Mouse (Mus musculus): ENCODE data around the gene Tm7sf3. TPM values are rescaled to one million over a fixed set of nuclear protein-coding genes. Genes with fewer than 3 reads are reported as not detected.

Tm7sf3 gene
- polyA plus RNA-seq, 2 experiments, result 29.1 to 47.0 TPM

DNA sequence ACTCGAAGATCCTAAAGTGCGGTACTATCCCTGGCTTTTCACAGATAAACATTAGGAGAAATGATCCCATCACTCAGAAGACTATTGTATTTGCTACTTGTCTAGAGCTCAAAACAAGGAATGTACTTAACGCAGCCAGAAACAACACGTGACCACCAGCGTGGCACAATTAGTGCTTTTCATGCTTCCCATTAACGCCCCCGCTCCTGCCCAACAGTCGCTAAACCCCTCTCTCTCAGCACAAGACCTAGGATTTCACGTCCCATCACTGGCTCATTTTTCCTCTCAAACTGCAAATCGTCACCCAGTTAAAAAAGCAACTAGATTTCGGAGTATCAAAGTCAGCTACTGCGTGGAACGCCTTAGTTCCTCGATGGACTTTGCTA, 9.0 kb downstream of the Tm7sf3 start:
- Histone ChIP-seq H3K4me3 (replicated peaks; ENCODE audit: low read length) (peak overlapping the region; percentile 72), H3K4me2 (replicated peaks; ENCODE audit: low read depth, low read length, severe bottlenecking) (peak overlapping the region; percentile 76), H3K36me3 (ENCODE audit: control insufficient read depth, insufficient read depth, low read length) (no peaks in the 10 kb centered on the region), H3K9me3 (ENCODE audit: control insufficient read depth, low read length) (no peaks in the 10 kb centered on the region), H3K4me1 (ENCODE audit: control insufficient read depth, insufficient read depth, low read length) (peaks cover 17% of the 10 kb centered on the region), H3K27me3 (ENCODE audit: control insufficient read depth, insufficient read depth, low read length) (no peaks in the 10 kb centered on the region), H3K9ac (ENCODE audit: low read depth, low read length, severe bottlenecking) (peak overlapping the region; percentile 80), H3K27ac (replicated peaks; ENCODE audit: low read depth, low read length) (peak overlapping the region; percentile 81)
- TF ChIP-seq POLR2A (IDR thresholded peaks at IDR 0.05; ENCODE audit: borderline replicate concordance, extremely low read depth, insufficient read depth, insufficient read length), result no peak
- ATAC-seq (ENCODE audit: low FRiP score, low read depth) (no peak), DNase-seq (ENCODE audit: low spot score) (peak; percentile 17)
- 18% methylated on average over 14 of the region's 14 CpGs for WGBS

- H3K4me2 ChIP-seq (replicated peaks; ENCODE audit: low read depth, low read length, severe bottlenecking), result peak overlapping the region; percentile 76
- ATAC-seq (ENCODE audit: low FRiP score, low read depth), result no peak
- H3K36me3 ChIP-seq (ENCODE audit: control insufficient read depth, insufficient read depth, low read length), result no peaks in the 10 kb centered on the region
- 41% methylated on average over 8 of the region's 8 CpGs for WGBS
- no peaks in the 10 kb centered on the region for H3K9me3 ChIP-seq (ENCODE audit: control insufficient read depth, low read length)
- H3K9ac ChIP-seq (ENCODE audit: low read depth, low read length, severe bottlenecking), result peak overlapping the region; percentile 80
- no peak for TF ChIP-seq POLR2A (IDR thresholded peaks at IDR 0.05; ENCODE audit: borderline replicate concordance, extremely low read depth, insufficient read depth, insufficient read length)
- peak overlapping the region; percentile 72 for H3K4me3 ChIP-seq (replicated peaks; ENCODE audit: low read length)
- no peak overlapping the region for H3K27ac ChIP-seq (replicated peaks; ENCODE audit: low read depth, low read length)
- H3K4me1 ChIP-seq (ENCODE audit: control insufficient read depth, insufficient read depth, low read length), result peaks cover 17% of the 10 kb centered on the region
- H3K27me3 ChIP-seq (ENCODE audit: control insufficient read depth, insufficient read depth, low read length), result no peaks in the 10 kb centered on the region
- no peak for DNase-seq (ENCODE audit: low spot score)
Measured at GRCm38 (mm10) chr6:146633097-146633496, 9.5 kb downstream of the Tm7sf3 start.

DNA sequence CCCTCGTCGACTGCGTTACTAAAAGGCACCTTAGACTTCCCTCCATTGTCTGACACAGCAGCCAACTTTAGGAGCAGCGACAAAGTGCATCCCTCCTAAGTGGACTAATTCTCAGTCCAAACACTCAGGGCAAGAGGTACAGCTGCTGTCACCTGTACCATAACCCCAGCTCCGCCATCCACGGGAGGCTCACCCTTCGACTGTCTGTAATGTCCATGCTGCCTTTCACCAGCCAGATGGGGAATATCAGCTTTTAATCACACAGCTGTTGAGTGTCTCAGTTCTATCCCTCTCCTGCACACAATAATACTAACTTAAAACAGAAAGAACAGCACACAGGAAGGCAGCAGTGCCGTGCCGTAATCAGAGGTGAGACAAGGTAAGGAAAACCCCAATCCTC, 10.2 kb downstream of the Tm7sf3 start:
- no peak for TF ChIP-seq POLR2A (IDR thresholded peaks at IDR 0.05; ENCODE audit: borderline replicate concordance, extremely low read depth, insufficient read depth, insufficient read length)
- H3K27me3 ChIP-seq (ENCODE audit: control insufficient read depth, insufficient read depth, low read length), result no peaks in the 10 kb centered on the region
- H3K27ac ChIP-seq (replicated peaks; ENCODE audit: low read depth, low read length), result no peak overlapping the region
- H3K4me2 ChIP-seq (replicated peaks; ENCODE audit: low read depth, low read length, severe bottlenecking), result no peak overlapping the region
- DNase-seq (ENCODE audit: low spot score) (no peak), ATAC-seq (ENCODE audit: low FRiP score, low read depth) (no peak)
- no peaks in the 10 kb centered on the region for H3K36me3 ChIP-seq (ENCODE audit: control insufficient read depth, insufficient read depth, low read length)
- H3K9me3 ChIP-seq (ENCODE audit: control insufficient read depth, low read length), result no peaks in the 10 kb centered on the region
- H3K4me3 ChIP-seq (replicated peaks; ENCODE audit: low read length), result no peak overlapping the region
- 66% methylated on average over 9 of the region's 9 CpGs for WGBS
- peaks cover 17% of the 10 kb centered on the region for H3K4me1 ChIP-seq (ENCODE audit: control insufficient read depth, insufficient read depth, low read length)
- no peak overlapping the region for H3K9ac ChIP-seq (ENCODE audit: low read depth, low read length, severe bottlenecking)

GRCm38 (mm10) chr6:146631847-146632246, 10.8 kb downstream of the Tm7sf3 start:
- Histone ChIP-seq H3K4me1 (ENCODE audit: control insufficient read depth, insufficient read depth, low read length) (peaks cover 17% of the 10 kb centered on the region), H3K36me3 (ENCODE audit: control insufficient read depth, insufficient read depth, low read length) (no peaks in the 10 kb centered on the region), H3K4me3 (replicated peaks; ENCODE audit: low read length) (no peak overlapping the region), H3K27ac (replicated peaks; ENCODE audit: low read depth, low read length) (no peak overlapping the region), H3K27me3 (ENCODE audit: control insufficient read depth, insufficient read depth, low read length) (no peaks in the 10 kb centered on the region), H3K9me3 (ENCODE audit: control insufficient read depth, low read length) (no peaks in the 10 kb centered on the region), H3K4me2 (replicated peaks; ENCODE audit: low read depth, low read length, severe bottlenecking) (no peak overlapping the region), H3K9ac (ENCODE audit: low read depth, low read length, severe bottlenecking) (no peak overlapping the region)
- DNase-seq (ENCODE audit: low spot score), result no peak
- WGBS, result 47% methylated on average over 8 of the region's 8 CpGs
- TF ChIP-seq POLR2A (IDR thresholded peaks at IDR 0.05; ENCODE audit: borderline replicate concordance, extremely low read depth, insufficient read depth, insufficient read length), result no peak
- no peak for ATAC-seq (ENCODE audit: low FRiP score, low read depth)

DNA sequence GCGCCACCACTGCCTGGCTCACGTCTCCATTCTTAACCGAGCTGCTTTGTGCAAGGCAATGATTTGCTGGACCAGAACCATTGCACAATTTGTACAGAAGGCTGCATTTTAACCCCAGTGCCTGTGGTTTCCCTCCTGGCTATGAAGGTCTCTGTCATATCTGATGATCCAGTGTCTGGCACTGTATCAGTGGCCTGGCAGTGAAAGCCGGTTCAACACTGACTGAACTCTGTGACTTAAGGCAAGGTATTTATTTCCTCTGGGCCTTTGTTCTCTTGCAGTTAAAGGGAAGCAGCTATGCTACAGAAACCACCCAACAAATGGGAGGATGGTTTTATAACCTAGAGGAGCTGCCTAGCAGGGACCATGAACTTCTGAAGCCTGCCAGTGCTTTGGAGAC, 11.7 kb downstream of the Tm7sf3 start:
- Histone ChIP-seq H3K4me1 (ENCODE audit: control insufficient read depth, insufficient read depth, low read length) (peaks cover 17% of the 10 kb centered on the region), H3K27me3 (ENCODE audit: control insufficient read depth, insufficient read depth, low read length) (no peaks in the 10 kb centered on the region), H3K36me3 (ENCODE audit: control insufficient read depth, insufficient read depth, low read length) (no peaks in the 10 kb centered on the region), H3K4me3 (replicated peaks; ENCODE audit: low read length) (no peak overlapping the region), H3K4me2 (replicated peaks; ENCODE audit: low read depth, low read length, severe bottlenecking) (no peak overlapping the region), H3K27ac (replicated peaks; ENCODE audit: low read depth, low read length) (no peak overlapping the region), H3K9me3 (ENCODE audit: control insufficient read depth, low read length) (no peaks in the 10 kb centered on the region), H3K9ac (ENCODE audit: low read depth, low read length, severe bottlenecking) (no peak overlapping the region)
- ATAC-seq (ENCODE audit: low FRiP score, low read depth) (no peak), DNase-seq (ENCODE audit: low spot score) (no peak)
- TF ChIP-seq POLR2A (IDR thresholded peaks at IDR 0.05; ENCODE audit: borderline replicate concordance, extremely low read depth, insufficient read depth, insufficient read length), result no peak
- WGBS, result 76% methylated on average over 4 of the region's 4 CpGs
